Mouse (Mus musculus): Measurements from ENCODE around the gene Ntm.

Ntm gene

GRCm38 (mm10) chr9:29661468-29662145 lies 301.3 kb downstream of the Ntm start:
- peak; percentile 50 for DNase-seq (ENCODE audit: low read depth, low spot score)

GRCm38 (mm10) chr9:29660059-29660613 lies 302.8 kb downstream of the Ntm start:
- no peak for DNase-seq (ENCODE audit: low read depth, low spot score)

GRCm38 (mm10) chr9:29657761-29658465 lies 305.0 kb downstream of the Ntm start:
- DNase-seq (ENCODE audit: low read depth, low spot score) = peak; percentile 58

GRCm38 (mm10) chr9:29654885-29655284 lies 308.1 kb downstream of the Ntm start:
- DNase-seq (ENCODE audit: low read depth, low spot score) = peak; percentile 80

- no peak for DNase-seq (ENCODE audit: low read depth, low spot score)
Observed at GRCm38 (mm10) chr9:29653678-29654235, 309.2 kb downstream of the Ntm start.

- peak; percentile 39 for DNase-seq (ENCODE audit: low read depth, low spot score)
Observed at GRCm38 (mm10) chr9:29652854-29653253, 310.1 kb downstream of the Ntm start.

- DNase-seq (ENCODE audit: low read depth, low spot score) = no peak
Observed at GRCm38 (mm10) chr9:29651856-29652255, 311.1 kb downstream of the Ntm start.

GRCm38 (mm10) chr9:29651226-29651625 lies 311.7 kb downstream of the Ntm start:
- DNase-seq (ENCODE audit: low read depth, low spot score) = peak; percentile 73

- peak; percentile 87 for DNase-seq (ENCODE audit: low read depth, low spot score)
Observed at GRCm38 (mm10) chr9:29650679-29651078, 312.3 kb downstream of the Ntm start.

GRCm38 (mm10) chr9:29650266-29650665 lies 312.7 kb downstream of the Ntm start:
- no peak for DNase-seq (ENCODE audit: low read depth, low spot score)

- DNase-seq (ENCODE audit: low read depth, low spot score) = no peak
Observed at GRCm38 (mm10) chr9:29648256-29648655, 314.7 kb downstream of the Ntm start.

- DNase-seq (ENCODE audit: low read depth, low spot score) = no peak
Observed at GRCm38 (mm10) chr9:29647764-29648163, 315.2 kb downstream of the Ntm start.

GRCm38 (mm10) chr9:29645796-29646400 lies 317.0 kb downstream of the Ntm start:
- no peak for DNase-seq (ENCODE audit: low read depth, low spot score)

GRCm38 (mm10) chr9:29642997-29643657 lies 319.8 kb downstream of the Ntm start:
- DNase-seq (ENCODE audit: low read depth, low spot score) = peak; percentile 85

- DNase-seq (ENCODE audit: low read depth, low spot score) = no peak
Observed at GRCm38 (mm10) chr9:29637335-29637734, 325.6 kb downstream of the Ntm start.

GRCm38 (mm10) chr9:29617181-29617580 lies 345.8 kb downstream of the Ntm start:
- no peak for DNase-seq (ENCODE audit: low read depth, low spot score)

- DNase-seq (ENCODE audit: low read depth, low spot score) = peak; percentile 78
Observed at GRCm38 (mm10) chr9:29612020-29612612, 350.8 kb downstream of the Ntm start.

- DNase-seq (ENCODE audit: low read depth, low spot score) = peak; percentile 16
Observed at GRCm38 (mm10) chr9:29610867-29611266, 352.1 kb downstream of the Ntm start.

- DNase-seq (ENCODE audit: low read depth, low spot score) = no peak
Observed at GRCm38 (mm10) chr9:29597665-29598064, 365.3 kb downstream of the Ntm start.

- no peak for DNase-seq (ENCODE audit: low read depth, low spot score)
Observed at GRCm38 (mm10) chr9:29595321-29595720, 367.6 kb downstream of the Ntm start.
